Mouse (Mus musculus): Measurements from ENCODE around the gene Lrch4. TPM values are rescaled to one million over a fixed set of nuclear protein-coding genes. Genes with fewer than 3 reads are reported as not detected.

The Lrch4 gene
- polyA plus RNA-seq, 1 experiment = 187 TPM

DNA sequence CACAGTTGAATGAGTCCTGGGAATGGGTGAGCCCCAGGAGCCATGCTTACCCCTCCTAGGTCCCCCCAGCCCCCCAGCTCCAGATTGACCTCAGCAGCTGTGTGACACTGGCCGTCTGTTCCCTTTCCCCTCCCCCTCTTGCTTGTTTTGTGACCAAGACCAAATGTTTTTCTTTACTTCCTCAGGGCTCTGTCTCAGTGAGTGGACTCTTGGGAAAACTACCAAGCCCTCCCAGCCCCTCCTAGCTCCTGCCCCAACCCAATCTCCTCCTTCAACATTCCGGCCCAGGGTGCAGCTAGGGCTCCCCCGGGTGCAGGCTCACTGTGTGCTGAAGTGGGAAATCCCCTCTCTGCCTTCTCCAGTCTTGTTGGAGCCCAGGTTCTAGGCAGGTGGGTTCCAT is 1.7 kb downstream of the Lrch4 start:
- Histone ChIP-seq H3K9me3 (no peaks in the 10 kb centered on the region), H3K4me1 (peaks cover 69% of the 10 kb centered on the region), H3K36me3 (replicated peaks; ENCODE audit: low read length) (peaks cover 32% of the 10 kb centered on the region), H3K27me3 (replicated peaks) (no peaks in the 10 kb centered on the region), H3K4me3 (replicated peaks) (peak overlapping the region; percentile 100)
- TF ChIP-seq FLI1 (IDR thresholded peaks at IDR 0.05; ENCODE audit: low read length) = no peak
- no peak for TF ChIP-seq GATA1 (IDR thresholded peaks at IDR 0.05; ENCODE audit: borderline replicate concordance, low read length)

DNA sequence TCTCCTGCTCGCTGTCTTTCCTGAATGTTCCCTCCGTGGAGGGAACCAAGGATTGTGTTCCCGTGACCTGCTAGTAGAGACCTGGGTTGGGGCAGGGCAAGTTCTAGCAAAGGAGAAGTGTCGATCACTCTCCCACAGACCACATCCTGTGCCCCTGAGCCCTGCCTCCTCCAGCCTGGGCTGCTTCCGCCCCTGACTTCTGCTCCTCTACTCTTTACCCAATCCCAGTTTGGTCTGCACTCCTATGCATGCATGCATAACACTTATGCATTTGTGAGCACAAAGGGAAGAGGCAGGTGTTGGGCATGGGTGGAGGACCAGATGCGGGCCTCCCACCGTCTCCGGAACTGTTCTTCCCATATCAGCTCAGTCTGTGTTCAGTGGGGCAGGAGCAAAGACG is 2.2 kb downstream of the Lrch4 start:
- Histone ChIP-seq H3K36me3 (replicated peaks; ENCODE audit: low read length) (peaks cover 38% of the 10 kb centered on the region), H3K9me3 (no peaks in the 10 kb centered on the region), H3K4me3 (replicated peaks) (peak overlapping the region; percentile 100), H3K4me1 (peaks cover 69% of the 10 kb centered on the region), H3K27me3 (replicated peaks) (no peaks in the 10 kb centered on the region)
- TF ChIP-seq FLI1 (IDR thresholded peaks at IDR 0.05; ENCODE audit: low read length) (0 out of 2 replicates have a peak, but pooled peaks have one; percentile 39), GATA1 (IDR thresholded peaks at IDR 0.05; ENCODE audit: borderline replicate concordance, low read length) (no peak)

DNA sequence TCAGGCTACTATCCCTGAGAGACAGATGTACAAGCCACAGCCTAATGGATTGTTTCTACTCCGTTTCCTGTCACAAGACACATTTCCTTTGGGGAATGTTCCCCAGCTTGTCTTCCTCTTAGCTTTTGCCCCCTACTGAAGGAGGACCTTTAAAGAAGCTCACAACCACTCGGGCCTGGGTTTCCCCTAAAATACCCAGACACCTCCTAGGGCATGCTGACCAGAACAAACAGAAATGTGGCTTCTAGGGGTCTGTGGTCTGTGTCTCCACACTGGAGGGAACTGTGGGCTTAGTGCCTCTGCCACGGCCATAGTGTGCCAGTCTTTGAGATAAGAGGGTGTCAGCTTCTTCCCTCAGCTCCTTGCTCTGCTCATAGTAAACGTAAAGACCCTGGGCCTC is 2.7 kb downstream of the Lrch4 start:
- H3K4me3 ChIP-seq (replicated peaks) = peak overlapping the region; percentile 100
- no peak for TF ChIP-seq GATA1 (IDR thresholded peaks at IDR 0.05; ENCODE audit: borderline replicate concordance, low read length)
- no peak; the same call in 1 of the 2 replicates for TF ChIP-seq FLI1 (IDR thresholded peaks at IDR 0.05; ENCODE audit: low read length)
- H3K36me3 ChIP-seq (replicated peaks; ENCODE audit: low read length) = peaks cover 42% of the 10 kb centered on the region
- peaks cover 71% of the 10 kb centered on the region for H3K4me1 ChIP-seq
- H3K9me3 ChIP-seq = no peaks in the 10 kb centered on the region
- no peaks in the 10 kb centered on the region for H3K27me3 ChIP-seq (replicated peaks)

DNA sequence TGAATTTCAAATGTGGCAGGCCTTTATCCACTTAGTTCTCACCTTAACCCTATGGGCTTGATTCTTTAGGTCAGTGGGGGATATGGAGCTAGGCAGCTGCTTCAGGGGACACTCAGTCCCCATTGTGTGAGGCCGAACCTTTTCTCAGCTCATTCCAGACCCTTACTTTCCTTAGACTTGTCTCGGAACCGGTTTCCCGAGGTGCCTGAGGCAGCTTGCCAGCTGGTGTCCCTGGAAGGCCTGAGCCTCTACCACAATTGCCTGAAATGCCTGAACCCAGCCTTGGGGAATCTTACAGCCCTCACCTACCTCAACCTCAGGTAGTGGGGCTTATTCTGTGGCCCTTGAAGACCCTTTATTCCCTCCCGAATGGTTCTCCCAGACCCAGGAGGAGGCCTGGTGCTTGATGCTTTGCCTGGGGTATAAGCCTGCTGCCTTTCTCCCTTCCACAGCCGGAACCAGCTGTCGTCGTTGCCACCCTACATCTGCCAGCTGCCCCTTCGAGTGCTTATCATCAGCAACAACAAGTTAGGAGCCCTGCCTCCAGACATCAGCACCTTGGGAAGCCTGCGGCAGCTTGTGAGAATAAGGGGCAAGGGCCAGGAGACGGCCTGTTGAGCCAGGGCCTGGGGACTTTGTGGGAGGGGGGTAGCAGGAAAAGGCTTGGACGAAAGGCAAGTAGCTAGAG is 4.6 kb downstream of the Lrch4 start:
- peaks cover 62% of the 10 kb centered on the region for H3K36me3 ChIP-seq (replicated peaks; ENCODE audit: low read length)

DNA sequence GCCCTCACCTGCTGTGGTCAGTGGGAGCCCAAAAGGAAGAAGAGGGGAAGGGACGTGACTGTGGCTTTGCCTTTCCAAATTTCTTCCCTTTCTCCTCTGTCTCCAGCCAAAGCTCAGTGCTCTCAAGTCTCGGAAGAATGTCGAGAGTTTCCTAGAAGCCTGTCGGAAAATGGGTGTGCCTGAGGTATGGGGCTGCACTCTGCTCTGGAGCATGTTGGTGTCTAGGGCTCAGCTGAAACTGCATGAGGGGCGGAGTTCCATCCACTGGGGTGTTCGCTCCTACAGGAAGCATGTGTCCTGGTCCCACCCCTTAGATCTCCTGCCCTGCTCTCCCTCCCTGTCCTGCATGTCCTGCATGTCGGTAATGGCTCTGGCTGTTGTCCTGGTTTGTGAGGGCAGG is 10.6 kb downstream of the Lrch4 start:
- Histone ChIP-seq H3K9me3 (no peaks in the 10 kb centered on the region), H3K4me3 (replicated peaks) (peak overlapping the region; percentile 4), H3K36me3 (replicated peaks; ENCODE audit: low read length) (peaks cover 92% of the 10 kb centered on the region), H3K27me3 (replicated peaks) (peaks cover 1% of the 10 kb centered on the region), H3K4me1 (peaks cover 55% of the 10 kb centered on the region)
- no peak for TF ChIP-seq FLI1 (IDR thresholded peaks at IDR 0.05; ENCODE audit: low read length)
- no peak for TF ChIP-seq GATA1 (IDR thresholded peaks at IDR 0.05; ENCODE audit: borderline replicate concordance, low read length)

More for the DNA sequence above, 4.6 kb downstream of the Lrch4 start:
- TF ChIP-seq FLI1 (IDR thresholded peaks at IDR 0.05; ENCODE audit: low read length) (no peak), GATA1 (IDR thresholded peaks at IDR 0.05; ENCODE audit: borderline replicate concordance, low read length) (no peak)
- Histone ChIP-seq H3K4me1 (peaks cover 71% of the 10 kb centered on the region), H3K27me3 (replicated peaks) (no peaks in the 10 kb centered on the region), H3K9me3 (no peaks in the 10 kb centered on the region), H3K4me3 (replicated peaks) (no peak overlapping the region)

DNA sequence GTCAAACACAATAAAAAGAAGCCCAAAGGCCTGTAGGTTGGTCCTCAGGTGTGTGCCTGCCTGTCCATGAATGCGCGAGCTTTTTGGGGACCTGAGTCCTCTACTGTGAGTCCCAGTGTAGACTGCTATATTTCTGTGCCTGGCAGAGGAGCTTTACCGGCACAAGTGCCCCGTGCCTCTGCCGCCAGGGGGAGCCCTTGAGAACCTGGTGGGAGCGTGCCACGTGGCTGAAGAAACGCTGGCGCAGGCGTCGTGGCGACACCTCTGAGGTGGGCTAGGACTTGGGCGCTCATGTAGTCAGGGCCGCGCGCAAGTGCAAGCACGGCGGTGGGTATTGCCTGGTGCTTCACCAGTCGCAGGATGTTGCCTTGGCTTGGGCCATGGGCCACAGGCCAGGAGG is 12.1 kb downstream of the Lrch4 start, which contains the start of gene Sap25:
Gene Sap25, plus strand, starts transcription at position 281 of the 400 bp plus-strand sequence.
- Histone ChIP-seq H3K4me1 (peaks cover 59% of the 10 kb centered on the region), H3K36me3 (replicated peaks; ENCODE audit: low read length) (peaks cover 79% of the 10 kb centered on the region), H3K9me3 (no peaks in the 10 kb centered on the region), H3K27me3 (replicated peaks) (peaks cover 8% of the 10 kb centered on the region), H3K4me3 (replicated peaks) (no peak within 1 kb of the TSS)
- TF ChIP-seq FLI1 (IDR thresholded peaks at IDR 0.05; ENCODE audit: low read length) (no peak), GATA1 (IDR thresholded peaks at IDR 0.05; ENCODE audit: borderline replicate concordance, low read length) (no peak)

DNA sequence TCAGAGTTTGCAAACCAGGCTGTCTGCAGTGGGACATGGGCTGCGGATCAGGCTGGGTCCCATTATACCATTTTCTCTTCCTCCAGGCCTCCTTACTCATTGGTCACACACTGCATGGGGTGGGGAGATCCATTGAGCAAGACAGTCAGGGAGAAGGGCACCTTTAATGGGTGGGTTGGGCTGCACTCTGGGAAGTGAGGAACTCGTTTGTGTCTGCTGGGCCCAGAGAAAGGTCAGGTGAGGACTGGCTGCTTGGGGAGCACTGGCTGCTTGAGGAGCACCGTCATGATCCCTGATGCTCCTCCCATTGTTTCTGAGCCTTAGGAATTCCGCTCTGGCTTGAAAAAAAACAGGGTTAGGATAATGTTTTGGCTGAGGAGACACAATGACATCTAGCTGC is 14.0 kb downstream of the Lrch4 start:
- TF ChIP-seq GATA1 (IDR thresholded peaks at IDR 0.05; ENCODE audit: borderline replicate concordance, low read length) (no peak), FLI1 (IDR thresholded peaks at IDR 0.05; ENCODE audit: low read length) (no peak)
- H3K9me3 ChIP-seq = no peaks in the 10 kb centered on the region
- peaks cover 58% of the 10 kb centered on the region for H3K4me1 ChIP-seq
- peaks cover 60% of the 10 kb centered on the region for H3K36me3 ChIP-seq (replicated peaks; ENCODE audit: low read length)
- H3K27me3 ChIP-seq (replicated peaks) = peaks cover 8% of the 10 kb centered on the region
- H3K4me3 ChIP-seq (replicated peaks) = no peak overlapping the region

DNA sequence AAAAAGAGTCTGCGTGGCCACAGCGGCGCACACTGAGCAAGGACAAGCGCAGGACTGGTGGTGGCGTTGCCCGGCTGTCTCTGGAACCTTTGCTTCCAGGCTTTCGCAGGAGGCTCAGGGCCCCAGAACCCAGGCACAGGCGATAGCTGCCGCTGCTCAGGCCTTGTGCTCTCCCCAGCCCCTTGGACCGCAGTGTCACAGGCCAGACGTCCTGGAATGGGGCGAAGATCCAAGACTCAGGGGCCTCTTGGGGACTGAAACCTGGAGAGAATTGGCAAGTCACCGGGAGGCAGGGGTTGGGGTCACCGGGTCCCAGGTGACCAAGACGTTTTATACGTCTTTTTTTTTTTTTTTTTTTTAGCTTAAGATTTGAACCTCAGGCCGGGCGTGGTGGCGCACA is 15.6 kb downstream of the Lrch4 start:
- H3K9me3 ChIP-seq = no peaks in the 10 kb centered on the region
- H3K36me3 ChIP-seq (replicated peaks; ENCODE audit: low read length) = peaks cover 47% of the 10 kb centered on the region
- TF ChIP-seq GATA1 (IDR thresholded peaks at IDR 0.05; ENCODE audit: borderline replicate concordance, low read length) = no peak
- TF ChIP-seq FLI1 (IDR thresholded peaks at IDR 0.05; ENCODE audit: low read length) = no peak
- peaks cover 61% of the 10 kb centered on the region for H3K4me1 ChIP-seq
- no peak overlapping the region for H3K4me3 ChIP-seq (replicated peaks)
- peaks cover 8% of the 10 kb centered on the region for H3K27me3 ChIP-seq (replicated peaks)

DNA sequence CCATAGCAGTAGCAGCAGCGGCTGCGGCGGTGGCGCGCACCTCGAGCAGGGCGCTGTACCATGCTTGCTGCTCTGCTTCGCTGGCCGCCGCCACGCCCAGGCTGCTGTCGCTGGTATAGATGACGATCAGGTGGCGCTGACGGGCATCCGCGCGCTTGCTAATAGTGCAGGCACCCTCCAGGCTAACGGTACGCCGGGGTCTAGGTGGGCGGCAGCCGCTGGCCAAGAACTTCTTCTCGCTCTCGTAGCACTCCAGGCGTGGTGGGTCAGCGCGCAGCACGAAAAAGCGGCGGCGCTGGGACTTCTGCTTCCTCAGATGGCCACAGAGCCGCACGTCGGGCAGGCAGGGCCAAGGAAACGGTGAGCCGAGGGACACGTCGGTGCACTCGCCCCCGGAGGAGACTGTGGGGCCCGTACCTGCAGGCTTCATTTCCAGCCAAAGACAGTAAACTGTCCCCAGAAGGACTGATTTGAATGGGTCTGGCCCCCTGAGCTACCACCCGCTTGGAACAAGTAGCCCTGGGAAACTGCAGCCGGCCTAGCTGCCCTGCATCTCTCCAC is 16.2 kb downstream of the Lrch4 start:
- Histone ChIP-seq H3K36me3 (replicated peaks; ENCODE audit: low read length) (peaks cover 45% of the 10 kb centered on the region), H3K4me1 (peaks cover 55% of the 10 kb centered on the region), H3K9me3 (no peaks in the 10 kb centered on the region), H3K4me3 (replicated peaks) (peak overlapping the region; percentile 80), H3K27me3 (replicated peaks) (peaks cover 8% of the 10 kb centered on the region)
- no peak for TF ChIP-seq FLI1 (IDR thresholded peaks at IDR 0.05; ENCODE audit: low read length)
- no peak for TF ChIP-seq GATA1 (IDR thresholded peaks at IDR 0.05; ENCODE audit: borderline replicate concordance, low read length)

DNA sequence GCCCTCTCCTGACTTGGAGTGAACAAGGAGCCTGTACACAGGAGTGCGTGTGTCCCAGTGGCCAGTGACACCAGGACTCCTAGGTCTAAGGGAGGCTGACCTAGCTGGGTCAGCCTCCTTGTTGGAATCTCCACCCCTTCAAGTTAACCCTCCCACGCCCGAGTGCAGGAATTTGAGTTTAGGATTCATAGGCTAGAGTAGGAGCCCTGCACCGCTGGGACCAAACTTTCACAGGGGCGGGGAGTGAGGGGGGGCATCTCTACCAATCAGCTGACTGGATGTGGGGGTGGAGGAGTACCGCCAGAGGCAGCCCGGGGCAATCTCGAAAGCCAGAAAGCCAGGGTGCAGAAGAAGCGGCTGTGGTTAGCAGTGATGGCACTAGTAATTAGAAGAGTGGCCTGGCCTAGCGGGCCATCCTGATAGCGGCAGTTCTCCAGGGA is 16.8 kb downstream of the Lrch4 start, which contains the start of gene Irs3:
Gene Irs3, minus strand, starts transcription at position 63 of the 440 bp plus-strand sequence.
- TF ChIP-seq GATA1 (IDR thresholded peaks at IDR 0.05; ENCODE audit: borderline replicate concordance, low read length) = no peak
- no peak for TF ChIP-seq FLI1 (IDR thresholded peaks at IDR 0.05; ENCODE audit: low read length)
- peak within 1 kb of the TSS; percentile 80 for H3K4me3 ChIP-seq (replicated peaks)
- H3K36me3 ChIP-seq (replicated peaks; ENCODE audit: low read length) = peaks cover 44% of the 10 kb centered on the region
- H3K4me1 ChIP-seq = peaks cover 50% of the 10 kb centered on the region
- peaks cover 8% of the 10 kb centered on the region for H3K27me3 ChIP-seq (replicated peaks)
- H3K9me3 ChIP-seq = no peaks in the 10 kb centered on the region

Measured in megakaryocyte, embryonic 14.5 days (primary cell).